Mouse (Mus musculus) embryonic facial prominence, embryonic 14.5 days (tissue): Measurements from ENCODE around the gene Uncx. TPM values are rescaled to one million over a fixed set of nuclear protein-coding genes. Genes with fewer than 3 reads are reported as not detected.

Source experiments
- ATAC-seq: fragments of 200-750 bp; cut with Nextera tagmentation; 2 replicates; pipeline ENCODE4 v1.8.0; 2017; ENCODE audit warnings: low read depth, moderate number of reproducible peaks, moderate TSS enrichment
- DNase-seq: peaks from one replicate; pipeline ENCODE4 v3.0.0-alpha.2; 2015; ENCODE audit warnings: low spot score
- H3K27ac ChIP-seq: fragments of 300-500 bp; sonication (generic); replicated peaks from 2 replicates; pipeline ENCODE4 v1.5.1; 2014; ENCODE audit warnings: low read depth, mild to moderate bottlenecking, low read length, moderate library complexity
- H3K27me3 ChIP-seq: fragments of 300-500 bp; sonication (generic); replicated peaks from 2 replicates; pipeline ENCODE4 v1.6.1; 2014; ENCODE audit warnings: low read length; ENCODE audit not compliant: control insufficient read depth, insufficient read depth
- H3K36me3 ChIP-seq: fragments of 300-500 bp; sonication (generic); 2 replicates; pipeline ENCODE4 v1.6.1; 2014; ENCODE audit warnings: low read length, mixed read lengths; ENCODE audit not compliant: control insufficient read depth, insufficient read depth
- H3K4me1 ChIP-seq: fragments of 300-500 bp; sonication (generic); 2 replicates; pipeline ENCODE4 v1.6.1; 2014; ENCODE audit warnings: antibody characterized with exemption, low read length; ENCODE audit not compliant: control insufficient read depth, insufficient read depth
- H3K4me2 ChIP-seq: fragments of 300-500 bp; sonication (generic); 2 replicates; pipeline ENCODE4 v1.6.1; 2014; ENCODE audit warnings: low read depth, mild to moderate bottlenecking, low read length, moderate library complexity, mixed read lengths
- H3K4me3 ChIP-seq: fragments of 300-500 bp; sonication (generic); 2 replicates; pipeline ENCODE4 v1.5.1; 2014; ENCODE audit warnings: low read depth, mild to moderate bottlenecking, low read length
- H3K9ac ChIP-seq: fragments of 300-500 bp; sonication (generic); 2 replicates; pipeline ENCODE4 v1.6.1; 2014; ENCODE audit warnings: low read depth, mild to moderate bottlenecking, low read length, moderate library complexity, mixed read lengths
- H3K9me3 ChIP-seq: fragments of 300-500 bp; sonication (generic); 2 replicates; pipeline ENCODE4 v1.6.1; 2016; ENCODE audit warnings: low read length; ENCODE audit not compliant: control insufficient read depth
- WGBS: fragments of 180-500 bp; shearing (Covaris S2); extraction: QIAGEN DNeasy Blood & Tissue Kit; methylation state at CpG from one replicate; pipeline ENCODE4 v1.1.7; 2014; 5-methylcytosine and 5-hydroxymethylcytosine counted together
- polyA plus RNA-seq: library from polyadenylated mRNA; unstranded; fragments of >200 nt; fragmentation: Nextera tagmentation; extraction: Ambion mirVana; gene quantifications from 2 replicates; pipeline ENCODE4 v1.2.1, GENCODE M21; 2014

The Uncx gene
- polyA plus RNA-seq, 1 experiment from 2014 or later = 2.5 TPM

DNA sequence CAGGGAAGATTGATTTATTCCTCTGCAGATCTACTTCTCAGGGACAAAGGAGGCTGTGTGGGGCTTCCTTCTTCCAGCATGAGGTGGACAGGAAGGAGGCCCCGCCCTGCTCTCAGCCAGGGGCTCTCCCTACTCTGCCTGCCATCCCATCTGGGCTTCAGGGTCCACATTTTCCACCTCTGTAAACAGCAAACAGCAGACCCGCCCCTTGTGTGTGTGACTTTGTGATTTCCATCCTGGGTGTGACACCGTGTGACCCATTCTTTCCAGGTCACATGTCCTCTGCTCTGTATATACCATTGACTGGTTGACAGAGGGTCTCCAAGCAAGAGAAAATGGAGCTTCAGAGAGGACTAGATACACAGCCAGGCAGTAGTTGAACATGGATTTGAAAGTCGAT is 22.2 kb downstream of the Uncx start:
- peaks cover 41% of the 10 kb centered on the region for H3K27me3 ChIP-seq
- 65% methylated on average over 4 of the region's 4 CpGs for WGBS
- peak; percentile 18; the same call in 1 of the 2 replicates for ATAC-seq

DNA sequence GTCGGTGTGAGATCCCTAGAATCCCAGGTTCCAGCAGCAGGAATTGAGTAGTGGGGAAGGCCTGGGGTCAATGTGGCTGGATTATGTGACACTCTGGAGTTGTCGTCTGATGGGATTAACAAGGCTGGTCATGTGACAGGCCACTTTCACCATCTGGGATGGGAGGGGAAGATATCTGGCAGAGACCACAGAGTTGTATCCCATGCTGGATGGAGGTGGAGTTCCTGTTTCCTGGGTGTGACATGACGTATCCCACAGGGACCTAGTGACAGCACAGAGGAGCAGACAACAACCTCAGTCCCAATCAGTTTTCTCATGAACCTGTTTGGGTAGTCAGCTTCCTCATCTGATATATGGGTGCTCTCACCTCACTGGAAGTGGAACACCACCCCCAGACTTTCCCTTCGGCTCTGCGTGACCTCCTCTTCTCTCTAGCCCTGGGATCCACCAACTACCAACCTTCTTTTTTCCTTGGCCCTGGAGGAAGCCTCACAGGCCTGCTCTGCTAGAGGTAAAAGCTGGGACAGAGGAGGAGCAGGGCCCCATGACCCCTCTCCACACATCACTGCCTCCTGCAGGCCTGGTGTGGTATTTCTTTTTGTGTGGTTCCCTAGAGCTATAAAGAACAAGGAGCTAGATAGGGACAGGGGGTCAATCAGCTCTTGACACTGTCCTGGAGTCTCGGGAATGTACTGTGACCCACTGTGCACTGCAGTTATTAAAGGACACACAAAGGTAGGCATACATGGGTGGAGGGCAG is 23.5 kb downstream of the Uncx start:
- WGBS = 64% methylated on average over 6 of the region's 6 CpGs
- DNase-seq = no peak

More for the DNA sequence above, 22.2 kb downstream of the Uncx start:
- Histone ChIP-seq H3K36me3 (no peaks in the 10 kb centered on the region), H3K4me2 (no peak overlapping the region), H3K4me1 (no peaks in the 10 kb centered on the region), H3K4me3 (no peak overlapping the region), H3K27ac (no peak overlapping the region), H3K9ac (no peak overlapping the region), H3K9me3 (no peaks in the 10 kb centered on the region)
- no peak for DNase-seq

DNA sequence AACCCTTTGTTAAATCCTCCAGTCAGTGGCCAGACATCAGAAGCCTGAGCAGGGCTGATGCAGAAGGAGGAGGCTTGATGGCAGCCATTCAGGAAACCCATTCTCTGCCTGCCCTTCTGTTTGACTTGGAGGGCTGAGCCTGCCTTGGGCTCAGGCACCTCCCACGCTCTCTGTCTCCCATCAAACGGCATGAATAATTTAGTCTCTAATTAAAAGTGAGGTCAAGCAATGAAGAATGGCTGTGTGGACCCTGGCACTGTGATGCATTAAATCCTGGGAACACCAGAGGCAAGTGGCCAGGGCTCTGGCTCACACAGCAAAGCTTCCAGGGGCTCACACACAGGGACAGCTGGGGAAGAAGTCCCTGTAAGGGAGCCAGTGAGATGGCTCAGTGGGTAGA is 24.8 kb downstream of the Uncx start:
- Histone ChIP-seq H3K4me3 (no peak overlapping the region), H3K9me3 (no peaks in the 10 kb centered on the region), H3K27me3 (peaks cover 25% of the 10 kb centered on the region), H3K4me2 (no peak overlapping the region), H3K9ac (no peak overlapping the region), H3K4me1 (no peaks in the 10 kb centered on the region), H3K27ac (no peak overlapping the region), H3K36me3 (no peaks in the 10 kb centered on the region)
- DNase-seq (no peak), ATAC-seq (no peak)
- WGBS = 40% methylated on average over 2 of the region's 2 CpGs

More for the DNA sequence above, 23.5 kb downstream of the Uncx start:
- ATAC-seq = no peak
- H3K4me1 ChIP-seq = no peaks in the 10 kb centered on the region
- H3K4me2 ChIP-seq = no peak overlapping the region
- no peaks in the 10 kb centered on the region for H3K9me3 ChIP-seq
- peaks cover 32% of the 10 kb centered on the region for H3K27me3 ChIP-seq
- H3K9ac ChIP-seq = no peak overlapping the region
- no peaks in the 10 kb centered on the region for H3K36me3 ChIP-seq
- no peak overlapping the region for H3K4me3 ChIP-seq
- no peak overlapping the region for H3K27ac ChIP-seq

DNA sequence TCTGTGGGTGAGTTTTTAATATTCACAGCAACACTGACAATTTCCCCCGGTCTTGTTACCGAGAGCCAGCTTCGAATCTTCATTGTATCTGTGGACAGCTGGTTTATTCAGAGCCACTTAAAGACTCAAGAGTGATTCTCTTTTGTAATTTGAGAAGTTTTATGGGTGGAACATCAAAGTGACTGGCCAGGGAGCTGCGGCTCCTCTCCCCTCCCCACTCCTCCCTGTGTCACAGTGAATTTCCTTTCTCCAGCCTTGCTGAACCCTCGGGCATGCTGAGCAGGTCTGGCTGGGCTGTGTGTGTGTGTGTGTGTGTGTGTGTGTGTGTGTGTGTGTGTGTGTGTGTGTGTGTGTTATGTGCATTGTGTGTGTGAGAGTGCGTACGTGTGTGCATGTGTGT is 29.2 kb downstream of the Uncx start:
- Histone ChIP-seq H3K27me3 (no peaks in the 10 kb centered on the region), H3K9ac (no peak overlapping the region), H3K36me3 (no peaks in the 10 kb centered on the region), H3K4me3 (no peak overlapping the region), H3K4me2 (no peak overlapping the region), H3K4me1 (no peaks in the 10 kb centered on the region), H3K9me3 (0 out of 2 replicates have a peak, but pooled peaks cover 5% of the 10 kb centered on the region), H3K27ac (no peak overlapping the region)
- peak; percentile 61 for DNase-seq
- 7% methylated on average over 7 of the region's 7 CpGs for WGBS
- no peak for ATAC-seq

DNA sequence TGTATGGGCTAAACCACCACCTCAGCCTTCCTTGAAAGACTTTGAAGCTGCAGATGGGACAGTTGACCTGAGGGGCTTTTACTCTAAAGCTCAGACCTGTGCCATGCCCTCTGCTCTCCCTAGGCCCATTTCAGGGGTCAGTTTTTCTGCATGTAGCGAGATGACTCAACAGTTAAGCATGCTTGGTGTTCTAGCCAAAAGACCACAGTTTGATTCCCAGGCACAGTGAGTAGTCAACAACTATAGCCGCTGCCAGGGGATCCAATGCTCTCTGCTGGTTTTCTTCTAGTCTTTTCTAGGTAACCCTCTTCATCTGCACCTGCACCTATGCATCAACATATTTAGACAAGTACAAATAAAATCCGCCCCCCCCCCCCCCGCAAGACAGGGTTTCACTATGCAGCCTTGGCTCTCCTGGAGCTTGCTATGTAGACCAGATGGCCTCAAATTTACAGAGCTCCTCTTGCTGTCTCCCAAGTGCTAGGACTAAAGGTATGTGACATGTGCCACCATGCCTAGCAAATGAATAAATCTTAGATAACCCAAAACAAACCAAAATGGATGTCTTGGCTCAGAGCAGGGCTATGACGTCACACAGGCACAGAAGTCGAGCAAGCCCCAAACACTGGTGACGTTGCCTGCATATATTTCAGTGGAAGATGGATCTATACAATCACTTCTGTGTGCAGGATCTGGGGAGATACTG is 30.5 kb downstream of the Uncx start:
- ATAC-seq (no peak), DNase-seq (no peak)
- 0 out of 2 replicates have a peak, but pooled peaks cover 5% of the 10 kb centered on the region for H3K9me3 ChIP-seq
- H3K4me3 ChIP-seq = no peak overlapping the region
- H3K36me3 ChIP-seq = no peaks in the 10 kb centered on the region
- H3K4me1 ChIP-seq = no peaks in the 10 kb centered on the region
- no peak overlapping the region for H3K4me2 ChIP-seq
- H3K27me3 ChIP-seq = no peaks in the 10 kb centered on the region
- no peak overlapping the region for H3K27ac ChIP-seq
- no peak overlapping the region for H3K9ac ChIP-seq
- WGBS = 79% methylated on average over 6 of the region's 7 CpGs

DNA sequence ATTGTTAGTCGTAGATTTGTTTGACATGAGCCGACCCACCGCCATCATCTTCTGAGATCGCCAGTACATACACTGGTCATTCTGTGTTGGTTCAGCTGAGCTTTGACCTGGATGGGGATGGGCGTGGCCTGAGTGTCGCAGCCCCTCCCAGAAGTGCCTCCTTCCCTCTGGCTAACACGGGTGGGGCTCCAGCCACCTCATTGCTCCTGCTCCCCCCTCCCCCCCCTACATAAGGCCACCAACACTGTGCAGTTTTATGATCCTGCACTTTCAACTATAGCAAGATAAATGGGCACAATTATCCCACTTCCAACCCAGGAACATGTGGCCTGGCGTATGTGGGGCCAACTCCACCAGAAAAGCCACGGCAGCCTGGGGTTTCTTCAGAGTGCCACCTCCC is 31.8 kb downstream of the Uncx start:
- no peaks in the 10 kb centered on the region for H3K4me1 ChIP-seq
- no peak overlapping the region for H3K27ac ChIP-seq
- no peak for ATAC-seq
- no peak for DNase-seq
- H3K36me3 ChIP-seq = no peaks in the 10 kb centered on the region
- H3K4me3 ChIP-seq = no peak overlapping the region
- H3K27me3 ChIP-seq = peaks cover 6% of the 10 kb centered on the region
- H3K9me3 ChIP-seq = 0 out of 2 replicates have a peak, but pooled peaks cover 5% of the 10 kb centered on the region
- H3K9ac ChIP-seq = no peak overlapping the region
- no peak overlapping the region for H3K4me2 ChIP-seq
- WGBS = 75% methylated on average over 9 of the region's 9 CpGs

DNA sequence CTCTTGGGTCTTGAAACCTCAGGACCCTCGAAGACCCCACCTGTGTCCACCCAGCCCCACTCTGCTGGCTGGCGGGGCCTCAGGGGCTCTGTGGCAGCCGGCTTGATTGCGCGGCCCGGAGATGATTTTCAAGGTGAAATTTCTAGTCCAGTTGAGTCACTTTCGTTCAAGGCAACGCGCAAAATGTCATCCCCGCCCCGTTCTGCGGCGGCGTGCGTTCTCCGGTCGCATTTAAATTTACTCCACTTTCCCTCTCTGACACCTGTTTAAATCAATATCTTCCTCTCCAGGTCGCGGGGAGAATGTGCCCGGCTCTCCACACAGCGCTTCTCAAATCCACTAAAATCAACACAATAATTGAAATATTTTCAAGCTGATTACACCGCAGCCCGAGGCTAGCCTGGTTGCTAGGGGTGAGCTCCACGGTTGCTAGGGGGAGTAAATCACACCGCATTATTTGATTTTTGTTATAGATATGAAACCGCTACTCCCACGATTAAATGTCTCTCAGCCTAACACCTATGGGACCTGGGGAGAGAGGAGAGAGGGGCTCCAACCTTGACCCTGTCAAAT is 37.0 kb downstream of the Uncx start:
- no peak overlapping the region for H3K27ac ChIP-seq
- peaks cover under 1% of the 10 kb centered on the region; the same call in 1 of the 2 replicates for H3K4me1 ChIP-seq
- 0 out of 2 replicates have a peak, but pooled peaks cover 5% of the 10 kb centered on the region for H3K9me3 ChIP-seq
- peaks cover 58% of the 10 kb centered on the region for H3K27me3 ChIP-seq
- H3K4me2 ChIP-seq = 0 out of 2 replicates have a peak overlapping the region, but pooled peaks have one; percentile 18
- DNase-seq (no peak), ATAC-seq (no peak)
- H3K9ac ChIP-seq = no peak overlapping the region
- H3K4me3 ChIP-seq = no peak overlapping the region
- H3K36me3 ChIP-seq = no peaks in the 10 kb centered on the region
- 26% methylated on average over 27 of the region's 27 CpGs for WGBS

DNA sequence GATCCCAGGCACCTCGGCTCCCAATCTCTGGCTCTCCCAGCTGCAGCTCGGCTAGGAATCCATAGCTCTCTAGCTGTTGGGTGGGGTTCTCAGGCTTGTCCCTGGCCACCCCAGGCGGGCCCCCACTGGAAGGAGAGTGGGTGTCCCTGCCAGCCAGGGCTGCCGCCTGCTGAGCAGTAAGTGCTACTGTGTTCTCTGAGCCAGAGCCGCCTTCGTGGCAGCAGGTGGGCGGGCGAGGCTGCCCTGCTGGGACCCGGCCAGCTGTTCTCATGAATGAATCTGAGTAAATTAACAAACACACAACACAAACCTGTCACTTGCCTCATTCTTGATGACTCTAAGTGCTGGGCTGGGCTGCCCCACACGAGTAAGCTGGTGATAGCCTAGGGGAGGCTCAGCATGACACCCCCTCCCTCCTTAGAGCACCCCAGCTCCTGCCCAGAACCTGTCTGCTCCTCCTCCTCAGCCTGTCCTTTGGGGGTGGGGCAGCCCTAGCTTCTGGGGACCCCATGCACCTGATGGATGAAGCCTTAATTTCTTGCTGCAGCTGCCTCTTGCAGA is 38.1 kb downstream of the Uncx start:
- H3K4me2 ChIP-seq = no peak overlapping the region
- no peaks in the 10 kb centered on the region for H3K36me3 ChIP-seq
- peaks cover 5% of the 10 kb centered on the region; the same call in 1 of the 2 replicates for H3K4me1 ChIP-seq
- peak; percentile 66 for DNase-seq
- H3K4me3 ChIP-seq = no peak overlapping the region
- ATAC-seq = peak; percentile 67
- no peak overlapping the region for H3K9ac ChIP-seq
- peaks cover 70% of the 10 kb centered on the region for H3K27me3 ChIP-seq
- H3K27ac ChIP-seq = no peak overlapping the region
- WGBS = 0% methylated on average over 6 of the region's 10 CpGs
- H3K9me3 ChIP-seq = 0 out of 2 replicates have a peak, but pooled peaks cover 6% of the 10 kb centered on the region
